Mouse (Mus musculus) intestine, embryonic 15.5 days (tissue): Measurements from ENCODE around the gene Tmem170. TPM values are rescaled to one million over a fixed set of nuclear protein-coding genes. Genes with fewer than 3 reads are reported as not detected.

Source experiments
- ATAC-seq: fragments of 200-750 bp; cut with Nextera tagmentation; 2 replicates; pipeline ENCODE4 v1.8.0; 2017; ENCODE audit warnings: moderate TSS enrichment, moderate library complexity
- H3K27ac ChIP-seq: fragments of 300-500 bp; sonication (generic); 2 replicates; pipeline ENCODE4 v1.5.1; 2015; ENCODE audit warnings: mild to moderate bottlenecking, inconsistent platforms
- H3K27me3 ChIP-seq: fragments of 300-500 bp; sonication (generic); replicated peaks from 2 replicates; pipeline ENCODE4 v1.6.1; 2015; ENCODE audit warnings: inconsistent platforms
- H3K36me3 ChIP-seq: fragments of 300-500 bp; sonication (generic); 2 replicates; pipeline ENCODE4 v1.6.1; 2015; ENCODE audit warnings: inconsistent platforms
- H3K4me1 ChIP-seq: fragments of 300-500 bp; sonication (generic); replicated peaks from 2 replicates; pipeline ENCODE4 v1.6.1; 2015; ENCODE audit warnings: inconsistent platforms
- H3K4me2 ChIP-seq: fragments of 300-500 bp; sonication (generic); replicated peaks from 2 replicates; pipeline ENCODE4 v1.6.1; 2015; ENCODE audit warnings: mild to moderate bottlenecking, inconsistent platforms
- H3K4me3 ChIP-seq: fragments of 300-500 bp; sonication (generic); replicated peaks from 2 replicates; pipeline ENCODE4 v1.5.1; 2015; ENCODE audit warnings: inconsistent platforms
- H3K9ac ChIP-seq: fragments of 300-500 bp; sonication (generic); 2 replicates; pipeline ENCODE4 v1.6.1; 2015; ENCODE audit warnings: inconsistent platforms
- H3K9me3 ChIP-seq: fragments of 300-500 bp; sonication (generic); 2 replicates; pipeline ENCODE4 v1.6.1; 2016; ENCODE audit warnings: inconsistent platforms
- WGBS: fragments of 180-500 bp; shearing (Covaris S2); methylation state at CpG from one replicate; pipeline ENCODE4 v1.1.7; 2015; 5-methylcytosine and 5-hydroxymethylcytosine counted together
- polyA plus RNA-seq: library from polyadenylated mRNA; unstranded; fragments of >200 nt; fragmentation: Nextera tagmentation; extraction: Ambion mirVana; gene quantifications from 2 replicates; pipeline ENCODE4 v1.2.1, GENCODE M21; 2015

Gene Tmem170
- polyA plus RNA-seq, 1 experiment from 2014 or later = 16.0 TPM

DNA sequence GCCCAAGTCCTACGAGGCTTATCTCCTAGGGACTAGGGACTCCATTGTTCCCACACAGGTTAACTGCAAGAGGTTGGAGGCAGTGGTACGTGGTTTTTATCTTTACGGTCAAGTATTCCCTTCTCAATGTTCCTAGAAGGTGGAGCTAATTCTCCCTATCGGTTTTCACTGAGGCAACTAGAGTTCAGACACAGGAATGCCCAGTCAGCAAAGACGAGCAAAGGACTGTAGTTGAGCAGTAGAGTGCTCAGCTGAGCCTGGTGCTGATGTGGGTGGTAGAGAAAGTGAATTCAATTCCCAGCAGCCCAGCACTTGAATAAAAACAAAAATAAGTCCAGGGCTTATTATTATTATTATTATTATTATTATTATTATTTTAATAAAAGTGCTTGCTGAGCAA lies 16.1 kb upstream of the Tmem170 start:
- H3K36me3 ChIP-seq = no peaks in the 10 kb centered on the region
- no peak overlapping the region for H3K9ac ChIP-seq
- no peak for ATAC-seq
- peaks cover 17% of the 10 kb centered on the region for H3K4me1 ChIP-seq
- no peak overlapping the region for H3K4me3 ChIP-seq
- H3K4me2 ChIP-seq = no peak overlapping the region
- H3K27me3 ChIP-seq = peaks cover 22% of the 10 kb centered on the region
- no peak overlapping the region for H3K27ac ChIP-seq
- H3K9me3 ChIP-seq = no peaks in the 10 kb centered on the region
- 50% methylated on average over 5 of the region's 5 CpGs for WGBS

- H3K4me3 ChIP-seq = no peak overlapping the region
- no peaks in the 10 kb centered on the region for H3K36me3 ChIP-seq
- H3K27me3 ChIP-seq = peaks cover 22% of the 10 kb centered on the region
- no peak overlapping the region for H3K27ac ChIP-seq
- no peak overlapping the region for H3K4me2 ChIP-seq
- 0 out of 2 replicates have a peak, but pooled peaks have one; percentile 21 for ATAC-seq
- H3K9ac ChIP-seq = no peak overlapping the region
- peaks cover 17% of the 10 kb centered on the region for H3K4me1 ChIP-seq
- no peaks in the 10 kb centered on the region for H3K9me3 ChIP-seq
- WGBS = 16% methylated on average over 8 of the region's 8 CpGs
Measured at GRCm38 (mm10) chr8:111891983-111892382, 15.4 kb upstream of the Tmem170 start.

GRCm38 (mm10) chr8:111890911-111891303 lies 14.4 kb upstream of the Tmem170 start:
- Histone ChIP-seq H3K4me2 (no peak overlapping the region), H3K4me3 (no peak overlapping the region), H3K4me1 (peaks cover 17% of the 10 kb centered on the region), H3K9me3 (no peaks in the 10 kb centered on the region), H3K27ac (no peak overlapping the region), H3K27me3 (peaks cover 22% of the 10 kb centered on the region), H3K36me3 (no peaks in the 10 kb centered on the region), H3K9ac (no peak overlapping the region)
- WGBS = 55% methylated on average over 6 of the region's 6 CpGs
- ATAC-seq = no peak

DNA sequence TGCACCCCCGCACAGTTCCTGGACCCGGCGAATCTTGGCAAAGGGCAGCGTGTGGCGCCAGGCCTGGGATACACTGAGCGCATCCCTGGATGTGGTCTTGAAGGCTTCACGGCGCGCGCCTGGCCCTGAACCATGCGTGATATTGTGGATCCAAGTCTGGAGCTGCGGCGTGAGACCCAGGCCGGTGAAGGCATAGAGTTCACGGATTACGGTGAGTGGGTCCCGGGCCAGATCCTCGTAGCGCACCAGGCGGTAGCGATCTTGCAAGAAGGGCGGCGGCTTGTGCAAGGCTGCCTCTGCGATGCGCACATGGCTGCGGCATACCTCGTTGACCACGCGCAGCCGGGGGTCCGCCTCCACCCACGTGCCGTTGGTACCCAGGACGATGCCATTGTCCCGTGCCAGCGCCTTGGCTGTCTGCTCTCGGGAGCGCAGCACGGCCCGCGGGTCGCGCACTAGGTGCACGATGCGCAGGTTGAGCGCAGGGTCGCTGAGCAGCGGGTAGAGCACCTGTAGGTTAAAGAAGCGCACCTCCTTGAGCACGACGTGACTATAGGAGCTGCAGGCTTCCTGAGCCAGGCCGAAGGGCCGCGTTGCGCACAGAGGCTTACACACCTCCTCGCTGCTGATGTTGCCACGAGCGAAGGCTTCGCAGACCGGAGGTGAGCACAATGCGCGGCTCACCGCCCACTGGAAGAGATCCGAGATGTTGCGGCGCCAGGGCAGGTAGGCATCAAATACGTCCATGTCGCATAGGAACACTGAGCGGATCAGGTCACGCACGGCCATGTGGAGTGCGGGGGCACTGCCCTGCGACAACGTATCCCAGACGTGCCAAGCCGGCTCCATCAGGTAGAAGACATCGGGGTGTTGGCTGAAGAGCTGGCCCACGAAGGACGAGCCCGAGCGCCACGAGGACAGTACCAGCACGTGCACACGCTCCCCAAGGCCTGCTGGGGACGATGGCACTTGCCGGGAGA lies 13.7 kb upstream of the Tmem170 start:
- H3K9me3 ChIP-seq = no peaks in the 10 kb centered on the region
- H3K4me3 ChIP-seq = peak overlapping the region; percentile 25
- peak; percentile 27; the same call in 1 of the 2 replicates for ATAC-seq
- H3K36me3 ChIP-seq = no peaks in the 10 kb centered on the region
- 16% methylated on average over 86 of the region's 86 CpGs for WGBS
- no peak overlapping the region for H3K27ac ChIP-seq
- peaks cover 22% of the 10 kb centered on the region for H3K27me3 ChIP-seq
- no peak overlapping the region; the same call in 1 of the 2 replicates for H3K9ac ChIP-seq
- H3K4me1 ChIP-seq = peaks cover 17% of the 10 kb centered on the region
- peak overlapping the region; percentile 53 for H3K4me2 ChIP-seq

DNA sequence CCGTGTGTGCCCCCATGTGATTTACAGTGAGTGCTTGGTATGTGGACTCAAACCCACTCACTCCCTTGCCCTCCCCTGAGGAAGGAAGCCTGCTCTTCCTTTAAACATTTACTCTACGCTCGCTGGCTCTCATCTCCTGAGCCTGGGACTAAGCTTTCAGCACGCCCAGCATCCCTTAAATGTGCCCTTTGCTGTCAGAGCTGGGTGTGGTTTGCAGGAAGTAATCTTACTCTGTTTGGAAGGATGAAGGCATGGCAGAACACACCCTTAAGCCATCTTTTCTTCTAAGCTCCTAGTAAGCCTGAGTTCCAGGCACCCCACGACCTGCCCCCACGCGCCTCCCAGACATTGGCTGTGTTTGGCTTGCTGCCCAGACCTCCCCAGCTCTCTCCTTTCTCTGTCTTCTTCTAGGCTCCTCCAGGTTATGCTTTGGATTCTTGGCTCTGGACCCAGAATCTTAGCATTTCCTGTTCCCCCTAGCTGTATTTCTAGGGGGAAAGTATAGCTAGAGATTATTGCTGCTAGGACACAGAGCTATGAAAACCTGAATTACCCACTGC lies 11.6 kb upstream of the Tmem170 start:
- H3K9ac ChIP-seq = no peak overlapping the region
- 29% methylated on average over 7 of the region's 7 CpGs for WGBS
- ATAC-seq = peak; percentile 38
- peaks cover 17% of the 10 kb centered on the region for H3K4me1 ChIP-seq
- peaks cover 22% of the 10 kb centered on the region for H3K27me3 ChIP-seq
- H3K9me3 ChIP-seq = no peaks in the 10 kb centered on the region
- H3K27ac ChIP-seq = no peak overlapping the region
- H3K4me2 ChIP-seq = no peak overlapping the region; the same call in 1 of the 2 replicates
- H3K36me3 ChIP-seq = no peaks in the 10 kb centered on the region
- no peak overlapping the region for H3K4me3 ChIP-seq

GRCm38 (mm10) chr8:111887479-111887878 lies 10.9 kb upstream of the Tmem170 start:
- peaks cover 22% of the 10 kb centered on the region for H3K27me3 ChIP-seq
- ATAC-seq = no peak
- no peak overlapping the region for H3K27ac ChIP-seq
- H3K36me3 ChIP-seq = no peaks in the 10 kb centered on the region
- H3K9ac ChIP-seq = no peak overlapping the region
- H3K4me3 ChIP-seq = no peak overlapping the region
- WGBS = 73% methylated on average over 1 of the region's 1 CpGs
- no peaks in the 10 kb centered on the region for H3K9me3 ChIP-seq
- peaks cover 17% of the 10 kb centered on the region for H3K4me1 ChIP-seq
- no peak overlapping the region for H3K4me2 ChIP-seq

GRCm38 (mm10) chr8:111883615-111884014 lies 7.1 kb upstream of the Tmem170 start:
- H3K4me2 ChIP-seq = no peak overlapping the region
- H3K4me1 ChIP-seq = peaks cover 7% of the 10 kb centered on the region; the same call in 1 of the 2 replicates
- H3K9ac ChIP-seq = no peak overlapping the region
- no peaks in the 10 kb centered on the region for H3K27me3 ChIP-seq
- no peak overlapping the region for H3K4me3 ChIP-seq
- no peak for ATAC-seq
- H3K9me3 ChIP-seq = no peaks in the 10 kb centered on the region
- WGBS = 72% methylated on average over 4 of the region's 4 CpGs
- no peak overlapping the region for H3K27ac ChIP-seq
- H3K36me3 ChIP-seq = no peaks in the 10 kb centered on the region

DNA sequence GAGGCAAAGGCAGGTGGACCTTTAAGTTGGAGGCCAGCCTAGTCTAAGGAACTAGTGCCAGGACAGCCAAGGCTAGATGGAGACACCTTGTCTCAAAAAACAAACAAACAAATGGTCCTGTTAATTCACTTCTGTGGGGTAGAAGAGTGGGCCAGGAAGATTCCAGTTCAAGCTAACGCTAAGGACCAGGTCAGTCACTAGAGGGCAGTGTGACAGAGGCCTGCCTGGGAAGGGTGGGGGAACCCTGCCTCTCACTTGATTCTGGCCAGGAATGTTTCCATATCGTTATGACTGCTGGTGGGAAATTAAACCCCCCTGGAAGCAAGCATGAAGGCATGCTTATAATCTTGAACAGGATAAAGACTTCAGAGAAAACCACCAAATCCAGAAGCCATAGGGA lies 5.0 kb upstream of the Tmem170 start:
- no peaks in the 10 kb centered on the region for H3K36me3 ChIP-seq
- H3K27ac ChIP-seq = no peak overlapping the region
- no peak overlapping the region for H3K9ac ChIP-seq
- no peaks in the 10 kb centered on the region for H3K9me3 ChIP-seq
- no peaks in the 10 kb centered on the region for H3K27me3 ChIP-seq
- H3K4me3 ChIP-seq = no peak overlapping the region
- 2% methylated on average over 2 of the region's 2 CpGs for WGBS
- H3K4me1 ChIP-seq = no peaks in the 10 kb centered on the region
- ATAC-seq = no peak
- no peak overlapping the region for H3K4me2 ChIP-seq

GRCm38 (mm10) chr8:111877711-111878110 lies 1.2 kb upstream of the Tmem170 start:
- Histone ChIP-seq H3K27me3 (no peaks in the 10 kb centered on the region), H3K36me3 (no peaks in the 10 kb centered on the region), H3K9me3 (no peaks in the 10 kb centered on the region), H3K4me3 (no peak overlapping the region), H3K4me2 (no peak overlapping the region), H3K27ac (no peak overlapping the region), H3K4me1 (no peaks in the 10 kb centered on the region), H3K9ac (no peak overlapping the region)
- ATAC-seq = no peak
- WGBS = 72% methylated on average over 9 of the region's 9 CpGs

GRCm38 (mm10) chr8:111875758-111876157 lies 792 bp downstream of the Tmem170 start:
- WGBS = 14% methylated on average over 9 of the region's 9 CpGs
- no peaks in the 10 kb centered on the region for H3K4me1 ChIP-seq
- peak; percentile 27 for ATAC-seq

GRCm38 (mm10) chr8:111871278-111871677 lies 5.3 kb downstream of the Tmem170 start:
- ATAC-seq = no peak
- no peak overlapping the region for H3K27ac ChIP-seq
- no peaks in the 10 kb centered on the region for H3K4me1 ChIP-seq
- no peak overlapping the region for H3K9ac ChIP-seq
- H3K4me2 ChIP-seq = no peak overlapping the region
- H3K4me3 ChIP-seq = no peak overlapping the region
- WGBS = 89% methylated on average over 3 of the region's 3 CpGs
- H3K9me3 ChIP-seq = no peaks in the 10 kb centered on the region
- no peaks in the 10 kb centered on the region for H3K36me3 ChIP-seq
- H3K27me3 ChIP-seq = no peaks in the 10 kb centered on the region

More at GRCm38 (mm10) chr8:111875758-111876157, 792 bp downstream of the Tmem170 start:
- Histone ChIP-seq H3K4me3 (peak overlapping the region; percentile 83), H3K27me3 (no peaks in the 10 kb centered on the region), H3K27ac (peak overlapping the region; percentile 81), H3K4me2 (peak overlapping the region; percentile 78), H3K9me3 (no peaks in the 10 kb centered on the region), H3K36me3 (no peaks in the 10 kb centered on the region), H3K9ac (peak overlapping the region; percentile 82)

DNA sequence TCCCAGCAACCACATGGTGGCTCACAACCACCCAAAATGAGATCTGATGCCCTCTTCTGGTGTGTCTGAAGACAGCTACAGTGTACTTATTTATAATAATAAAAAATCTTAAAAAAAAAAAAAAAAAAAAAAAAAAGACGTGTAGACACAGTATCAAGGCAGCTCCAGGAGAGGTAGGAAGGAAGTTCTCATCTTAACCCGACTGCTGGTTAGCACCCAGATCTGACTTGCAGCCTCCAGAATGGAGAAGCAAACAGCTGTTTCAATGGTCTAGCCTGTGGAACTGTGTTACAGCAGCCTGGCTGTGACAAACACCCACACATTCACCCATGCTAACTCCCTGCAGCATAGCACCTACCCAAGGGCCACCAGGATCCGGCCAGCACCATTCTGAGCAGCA lies 6.2 kb downstream of the Tmem170 start:
- 89% methylated on average over 3 of the region's 3 CpGs for WGBS
- Histone ChIP-seq H3K27me3 (no peaks in the 10 kb centered on the region), H3K27ac (no peak overlapping the region), H3K4me1 (no peaks in the 10 kb centered on the region), H3K9ac (no peak overlapping the region), H3K4me2 (no peak overlapping the region), H3K4me3 (no peak overlapping the region), H3K9me3 (no peaks in the 10 kb centered on the region), H3K36me3 (no peaks in the 10 kb centered on the region)
- ATAC-seq = no peak
